11 mouse cellular contexts compared by ENCODE assay signal in genomic region chr4:152121183-152121505, GRCm38 (mm10). TPM values are rescaled to one million over a fixed set of nuclear protein-coding genes. Genes with fewer than 3 reads are reported as not detected.
DNase-seq lines count a peak whose midpoint lies in the region; ATAC-seq and TF ChIP-seq lines count a peak whose summit lies in the region.
"Had no signal": no experiment of that assay in that cellular context is flagged by ENCODE, and none has a peak within 500 bp of the region (broad histone marks: within the 10 kb centered on the region; RNA-seq: fewer than 3 reads in every experiment).

No protein-coding gene starts in this region.

- TF ChIP-seq CTCF in thymus, adult 2 months (IDR thresholded peaks at IDR 0.05; ENCODE audit: borderline replicate concordance, control insufficient read depth, extremely low read depth, insufficient read depth, low read length, poor library complexity): no peak

- no peak overlapping the region for H3K27ac ChIP-seq in heart, embryonic 14.5 days (replicated peaks in 1 of 2; ENCODE audit: control insufficient read depth in 1 of 2, insufficient read depth in 1 of 2, low read depth in 2 of 2, low read length in 2 of 2)
- H3K27ac ChIP-seq in thymus, adult 2 months (ENCODE audit: control insufficient read depth, insufficient read depth, low read length): peak overlapping the region; percentile 13; the same call in 1 of the 2 replicates
- no peak overlapping the region for H3K27ac ChIP-seq in limb, embryonic 15.5 days

- no peak for ATAC-seq in heart, embryonic 14.5 days (ENCODE audit: insufficient number of reproducible peaks, insufficient read depth, low FRiP score, low read depth)
- ATAC-seq in limb, embryonic 15.5 days (ENCODE audit: insufficient number of reproducible peaks, low FRiP score, low TSS enrichment, low read depth): no peak
- no peak for ATAC-seq in cerebellum, adult (ENCODE audit: insufficient number of reproducible peaks, low FRiP score, low TSS enrichment)

- no peaks in the 10 kb centered on the region for H3K9me3 ChIP-seq in heart, embryonic 14.5 days (ENCODE audit: control insufficient read depth, low read length)
- no peaks in the 10 kb centered on the region for H3K9me3 ChIP-seq in limb, embryonic 15.5 days

- 0% methylated on average over 12 of the region's 12 CpGs for WGBS in heart, embryonic 14.5 days
- WGBS in thymus, adult 2 months: 5% methylated on average over 12 of the region's 12 CpGs
- WGBS in limb, embryonic 15.5 days: 3% methylated on average over 12 of the region's 12 CpGs

- TF ChIP-seq POLR2A in thymus, adult 2 months (IDR thresholded peaks at IDR 0.05; ENCODE audit: control insufficient read depth, extremely low read depth, insufficient read depth, low read length, poor library complexity): no peak

- no peak for DNase-seq in heart, adult 8-10 months (ENCODE audit: low spot score)
- no peak for DNase-seq in thymus, adult 2 months
- DNase-seq in thymus, postnatal 10 days (ENCODE audit: low spot score in 2 of 2): no peak
- no peak for DNase-seq in frontal cortex, postnatal 10 days (ENCODE audit: low spot score in 2 of 2)
- no peak for DNase-seq in natural killer cell, adult 2 months (ENCODE audit: low spot score in 2 of 2)
- DNase-seq: adrenal gland, postnatal 10 days; lung, adult 18-20 months had no signal

- peaks cover 96% of the 10 kb centered on the region for H3K27me3 ChIP-seq in heart, embryonic 14.5 days (ENCODE audit: control insufficient read depth, insufficient read depth, low read length)
- peaks cover 10% of the 10 kb centered on the region; the same call in 1 of the 2 replicates for H3K27me3 ChIP-seq in thymus, adult 2 months (ENCODE audit: control insufficient read depth, insufficient read depth, low read length)
- H3K27me3 ChIP-seq in limb, embryonic 15.5 days: peaks cover 100% of the 10 kb centered on the region

- no peaks in the 10 kb centered on the region for H3K36me3 ChIP-seq in heart, embryonic 14.5 days (ENCODE audit: control insufficient read depth, insufficient read depth, low read length)
- H3K36me3 ChIP-seq in thymus, adult 2 months (ENCODE audit: control insufficient read depth, insufficient read depth, low read length): no peaks in the 10 kb centered on the region
- no peaks in the 10 kb centered on the region for H3K36me3 ChIP-seq in limb, embryonic 15.5 days

- peak overlapping the region; percentile 24 to 32; a peak in 3 of 4 replicates for H3K4me3 ChIP-seq in heart, embryonic 14.5 days (ENCODE audit: control insufficient read depth in 1 of 2, insufficient read depth in 1 of 2, low read depth in 1 of 2, low read length in 2 of 2)
- peak overlapping the region; percentile 37 for H3K4me3 ChIP-seq in thymus, adult 2 months (ENCODE audit: control insufficient read depth, insufficient read depth, low read length)
- H3K4me3 ChIP-seq in limb, embryonic 15.5 days: peak overlapping the region; percentile 21; the same call in 1 of the 2 replicates

- peaks cover 26 to 34% of the 10 kb centered on the region in 2 experiments; a peak in 3 of 4 replicates for H3K4me1 ChIP-seq in heart, embryonic 14.5 days (ENCODE audit: control insufficient read depth in 2 of 2, insufficient read depth in 2 of 2, low read length in 2 of 2)
- H3K4me1 ChIP-seq in thymus, adult 2 months (replicated peaks; ENCODE audit: control insufficient read depth, insufficient read depth, low read length): peaks cover 43% of the 10 kb centered on the region
- peaks cover 41% of the 10 kb centered on the region for H3K4me1 ChIP-seq in limb, embryonic 15.5 days

- peak overlapping the region; percentile 42; the same call in 1 of the 2 replicates for H3K9ac ChIP-seq in heart, embryonic 14.5 days (ENCODE audit: low read length)
- H3K9ac ChIP-seq in limb, embryonic 15.5 days: no peak overlapping the region

- peak overlapping the region; percentile 61 for H3K4me2 ChIP-seq in heart, embryonic 14.5 days (ENCODE audit: low read length)
- H3K4me2 ChIP-seq in limb, embryonic 15.5 days: peak overlapping the region; percentile 36

RNA-seq across cellular contexts. Expression of gene Tnfrsf25, which starts 5.4 kb away (rescaled TPM):
- 0.34 and 0.43 TPM in 2 replicates for polyA plus RNA-seq in heart, embryonic 14.5 days (2014; fragmentation: Nextera tagmentation; extraction: Ambion mirVana)
- total RNA-seq in heart, adult 8-10 months (2022): 1 to 10 TPM; 1.1 to 3.2 (median 1.8) TPM
- polyA plus RNA-seq in thymus, adult 2 months (2012; rRNA removed): 19.9 and 20.6 TPM in 2 replicates
- polyA plus RNA-seq in limb, embryonic 15.5 days (2015; fragmentation: Nextera tagmentation; extraction: Ambion mirVana): 1.1 and 1.2 TPM in 2 replicates
- total RNA-seq: common myeloid progenitor, adult 5-6 weeks had no signal

RNA-seq across cellular contexts. Expression of gene Espn, which starts 31.0 kb away (rescaled TPM):
- polyA plus RNA-seq in heart, embryonic 14.5 days (2014; fragmentation: Nextera tagmentation; extraction: Ambion mirVana): 0.63 and 0.76 TPM in 2 replicates
- total RNA-seq in heart, adult 8-10 months (2022): 1 to 10 TPM; 2.6 to 3.5 (median 3.0) TPM
- 5.7 and 6.5 TPM in 2 replicates for polyA plus RNA-seq in thymus, adult 2 months (2012; rRNA removed)
- polyA plus RNA-seq in limb, embryonic 15.5 days (2015; fragmentation: Nextera tagmentation; extraction: Ambion mirVana): 1.9 and 2.2 TPM in 2 replicates

RNA-seq across cellular contexts. Expression of gene Hes2, which starts 37.5 kb away (rescaled TPM):
- polyA plus RNA-seq in heart, embryonic 14.5 days (2014; fragmentation: Nextera tagmentation; extraction: Ambion mirVana): not detected in 2 replicates
- not detected for total RNA-seq in heart, adult 8-10 months (2022)
- 0.07 and 0.20 TPM in 2 replicates for polyA plus RNA-seq in thymus, adult 2 months (2012; rRNA removed)
- polyA plus RNA-seq in limb, embryonic 15.5 days (2015; fragmentation: Nextera tagmentation; extraction: Ambion mirVana): 0.12 and 0.14 TPM in 2 replicates
- total RNA-seq: adrenal gland, postnatal 10 days; common myeloid progenitor, adult 5-6 weeks had no signal

RNA-seq across cellular contexts. Expression of gene Plekhg5, which starts 48.8 kb away (rescaled TPM):
- polyA plus RNA-seq in heart, embryonic 14.5 days (2014; fragmentation: Nextera tagmentation; extraction: Ambion mirVana): 8.5 and 8.6 TPM in 2 replicates
- total RNA-seq in heart, adult 8-10 months (2022): 10 to 100 TPM; 11.9 to 15.0 (median 14.3) TPM
- polyA plus RNA-seq in thymus, adult 2 months (2012; rRNA removed): 21.5 and 22.0 TPM in 2 replicates
- 17.1 and 18.5 TPM in 2 replicates for polyA plus RNA-seq in limb, embryonic 15.5 days (2015; fragmentation: Nextera tagmentation; extraction: Ambion mirVana)

RNA-seq across cellular contexts. Expression of gene Acot7, which starts 56.8 kb away (rescaled TPM):
- polyA plus RNA-seq in heart, embryonic 14.5 days (2014; fragmentation: Nextera tagmentation; extraction: Ambion mirVana): 62.8 and 72.9 TPM in 2 replicates
- 10 to 100 TPM; 63.9 to 80.9 (median 69.3) TPM for total RNA-seq in heart, adult 8-10 months (2022)
- 56.6 and 80.8 TPM in 2 replicates for polyA plus RNA-seq in thymus, adult 2 months (2012; rRNA removed)
- polyA plus RNA-seq in limb, embryonic 15.5 days (2015; fragmentation: Nextera tagmentation; extraction: Ambion mirVana): 52.6 and 57.3 TPM in 2 replicates
